27 mouse cellular contexts compared by ENCODE assay signal in genomic region chr10:54035586-54035985, GRCm38 (mm10). TPM values are rescaled to one million over a fixed set of nuclear protein-coding genes. Genes with fewer than 3 reads are reported as not detected.
DNase-seq lines count a peak whose midpoint lies in the region; ATAC-seq and TF ChIP-seq lines count a peak whose summit lies in the region.
"Had no signal": no experiment of that assay in that cellular context is flagged by ENCODE, and none has a peak within 500 bp of the region (broad histone marks: within the 10 kb centered on the region; RNA-seq: fewer than 3 reads in every experiment).

No protein-coding gene starts in this region.

- no peak for TF ChIP-seq RAD21 in CH12.LX (IDR thresholded peaks at IDR 0.05; ENCODE audit: low read depth, low read length)

- no peak overlapping the region for H3K4me2 ChIP-seq in CH12.LX (ENCODE audit: insufficient read depth, low read depth, poor library complexity, severe bottlenecking)
- no peak overlapping the region for H3K4me2 ChIP-seq in liver, embryonic 15.5 days
- no peak overlapping the region for H3K4me2 ChIP-seq in forebrain, embryonic 13.5 days
- H3K4me2 ChIP-seq: heart, embryonic 13.5 days; hindbrain, embryonic 14.5 days; kidney, embryonic 15.5 days; limb, embryonic 12.5 days; midbrain, embryonic 15.5 days had no signal

- no peaks in the 10 kb centered on the region for H3K9me3 ChIP-seq in CH12.LX (replicated peaks; ENCODE audit: low read length)
- no peaks in the 10 kb centered on the region for H3K9me3 ChIP-seq in liver, embryonic 15.5 days (replicated peaks)
- H3K9me3 ChIP-seq in forebrain, embryonic 13.5 days (replicated peaks): no peaks in the 10 kb centered on the region
- H3K9me3 ChIP-seq: heart, embryonic 13.5 days; kidney, embryonic 15.5 days; limb, embryonic 12.5 days; midbrain, embryonic 10.5 days; midbrain, embryonic 15.5 days had no signal

- in situ Hi-C loops in CH12.LX (cut with MboI; ENCODE audit: low pct_ligation_motif_present, low pct_unique_long_range_greater_than_20kb, low sequenced_read_pairs): no loop called here

- no peak for TF ChIP-seq CTCF in CH12.LX (conservative IDR thresholded peaks at IDR 0.05 in 1 of 2, IDR thresholded peaks at IDR 0.05 in 1 of 2; ENCODE audit: low read depth in 2 of 2, low read length in 2 of 2)

- peak; percentile 35 for DNase-seq in CD4-positive, CD25-positive, alpha-beta regulatory T cell, adult 2 months (ENCODE audit: low read depth, low spot score)
- peak; percentile 30 for DNase-seq in thymus, postnatal 0 days (ENCODE audit: low spot score)
- DNase-seq in thymus, postnatal 36 days: no peak
- DNase-seq in CH12.LX (ENCODE audit: extremely low read depth): no peak
- no peak for DNase-seq in cerebellum, postnatal 4 days (ENCODE audit: low spot score in 2 of 2)
- DNase-seq: adrenal gland, adult 8-10 months; cerebellum, adult 2 months; cerebellum, postnatal 14 days; gastrocnemius, postnatal 14 days; heart, adult 2 months; heart, postnatal 10 days; kidney, adult 18-20 months; kidney, postnatal 36 days; lung, adult 18-20 months; right cerebral cortex, postnatal 25 days had no signal

- peak overlapping the region; percentile 20 for H3K27ac ChIP-seq in CH12.LX (ENCODE audit: insufficient read depth, low read depth)
- H3K27ac ChIP-seq in liver, embryonic 15.5 days (replicated peaks): peak overlapping the region; percentile 70
- H3K27ac ChIP-seq in forebrain, embryonic 13.5 days: no peak overlapping the region
- H3K27ac ChIP-seq: heart, adult 2 months; heart, embryonic 13.5 days; hindbrain, embryonic 14.5 days; kidney, embryonic 15.5 days; layer of hippocampus, adult 2 months; left cerebral cortex, adult 2 months; limb, embryonic 12.5 days; macrophage; midbrain, embryonic 10.5 days; midbrain, embryonic 15.5 days had no signal

- 43% methylated on average over 1 of the region's 1 CpGs for WGBS in liver, embryonic 15.5 days (ENCODE audit: insufficient replicate concordance)
- WGBS in forebrain, embryonic 13.5 days: 94% methylated on average over 1 of the region's 1 CpGs

- peaks cover 26 to 70% of the 10 kb centered on the region in 2 experiments for H3K4me1 ChIP-seq in CH12.LX (ENCODE audit: control insufficient read depth in 1 of 2, insufficient read depth in 2 of 2)
- peaks cover 73% of the 10 kb centered on the region for H3K4me1 ChIP-seq in liver, embryonic 15.5 days (replicated peaks)
- H3K4me1 ChIP-seq in forebrain, embryonic 13.5 days: no peaks in the 10 kb centered on the region
- H3K4me1 ChIP-seq: midbrain, embryonic 10.5 days; midbrain, embryonic 15.5 days had no signal

- TF ChIP-seq EP300 in CH12.LX (IDR thresholded peaks at IDR 0.05; ENCODE audit: low read length): no peak

- H3K36me3 ChIP-seq in CH12.LX (replicated peaks in 1 of 2; ENCODE audit: control insufficient read depth in 1 of 2, insufficient read depth in 1 of 2, low read length in 1 of 2): peaks cover 28 to 59% of the 10 kb centered on the region in 2 experiments
- H3K36me3 ChIP-seq in liver, embryonic 15.5 days (replicated peaks): peaks cover 10% of the 10 kb centered on the region
- no peaks in the 10 kb centered on the region for H3K36me3 ChIP-seq in forebrain, embryonic 13.5 days (ENCODE audit: poor library complexity, severe bottlenecking)
- H3K36me3 ChIP-seq: heart, embryonic 13.5 days; kidney, embryonic 15.5 days; limb, embryonic 12.5 days; midbrain, embryonic 10.5 days; midbrain, embryonic 15.5 days had no signal

- dilution Hi-C loops in CH12.LX (cut with MboI; ENCODE audit: extremely low pct_ligation_motif_present, extremely low pct_unique_long_range_greater_than_20kb, low sequenced_read_pairs): no loop called here

- peak overlapping the region; percentile 44 for H3K9ac ChIP-seq in CH12.LX (ENCODE audit: insufficient read depth, low read depth)
- H3K9ac ChIP-seq in liver, embryonic 15.5 days: peak overlapping the region; percentile 12; the same call in 1 of the 2 replicates
- H3K9ac ChIP-seq in forebrain, embryonic 13.5 days: no peak overlapping the region
- H3K9ac ChIP-seq: heart, embryonic 13.5 days; hindbrain, embryonic 14.5 days; kidney, embryonic 15.5 days; limb, embryonic 12.5 days; midbrain, embryonic 15.5 days had no signal

- no peaks in the 10 kb centered on the region for H3K27me3 ChIP-seq in CH12.LX (replicated peaks)
- H3K27me3 ChIP-seq in liver, embryonic 15.5 days: no peaks in the 10 kb centered on the region
- H3K27me3 ChIP-seq in forebrain, embryonic 13.5 days: no peaks in the 10 kb centered on the region
- H3K27me3 ChIP-seq: heart, embryonic 13.5 days; kidney, embryonic 15.5 days; limb, embryonic 12.5 days; midbrain, embryonic 15.5 days had no signal

- H3K4me3 ChIP-seq in CH12.LX (replicated peaks in 1 of 3; ENCODE audit: low read depth in 2 of 3, low read length in 2 of 3, poor library complexity in 1 of 3): no peak overlapping the region
- no peak overlapping the region for H3K4me3 ChIP-seq in liver, embryonic 15.5 days (replicated peaks)
- no peak overlapping the region for H3K4me3 ChIP-seq in forebrain, embryonic 13.5 days
- H3K4me3 ChIP-seq: heart, adult 2 months; heart, embryonic 13.5 days; kidney, embryonic 15.5 days; layer of hippocampus, adult 2 months; left cerebral cortex, adult 2 months; limb, embryonic 12.5 days; midbrain, embryonic 10.5 days; midbrain, embryonic 15.5 days had no signal

- no peak for ATAC-seq in CD4-positive, CD25-positive, alpha-beta regulatory T cell, adult 4 months
- ATAC-seq in liver, embryonic 15.5 days (ENCODE audit: insufficient read depth): no peak
- ATAC-seq in forebrain, embryonic 13.5 days: no peak
- ATAC-seq: midbrain, embryonic 15.5 days had no signal

- TF ChIP-seq POLR2A in CH12.LX (IDR thresholded peaks at IDR 0.05; ENCODE audit: low read depth, low read length): no peak

- H3K79me2 ChIP-seq in CH12.LX (replicated peaks; ENCODE audit: control insufficient read depth, extremely low read depth, insufficient read depth, poor library complexity, severe bottlenecking): peaks cover 69% of the 10 kb centered on the region

TF ChIP-seq in CH12.LX, 34 proteins besides CTCF, POLR2A, EP300 and RAD21:
- TF ChIP-seq MAFK (IDR thresholded peaks at IDR 0.05; ENCODE audit: insufficient replicate concordance, low read length) (no peak), RCOR1 (conservative IDR thresholded peaks at IDR 0.05; ENCODE audit: low read depth, low read length) (0 out of 2 replicates have a peak, but pooled peaks have one; percentile 10)

RNA-seq across cellular contexts. Expression of gene Man1a, which starts 40.8 kb away (rescaled TPM):
- polyA plus RNA-seq in CD4-positive, CD25-positive, alpha-beta regulatory T cell, adult 4 months (2017; shearing (Covaris generic)): 10 to 100 TPM; 19.9 to 25.9 TPM
- 18.6 and 21.5 TPM in 2 replicates for polyA plus RNA-seq in thymus, postnatal 0 days (2015; fragmentation: Nextera tagmentation; extraction: Ambion mirVana)
- 187 and 191 TPM in 2 replicates for total RNA-seq in CH12.LX (2012; rRNA removed)
- total RNA-seq in CH12.LX (2014; rRNA removed): 211 and 215 TPM in 2 replicates
- polyA plus RNA-seq in CH12.LX (2012; ENCODE audit: insufficient read length, low read depth): 104 and 112 TPM in 2 replicates
- 12.0 and 14.4 TPM in 2 replicates for polyA plus RNA-seq in liver, embryonic 15.5 days (2015; fragmentation: Nextera tagmentation; extraction: Ambion mirVana)
- polyA plus RNA-seq in forebrain, embryonic 13.5 days (2015; fragmentation: Nextera tagmentation; extraction: Ambion mirVana): 1.2 and 1.4 TPM in 2 replicates

Comparison
In these comparisons a context has a peak if more than half of its experiments do, and no peak if none do; other contexts are left out.
1. DNase-seq: peak in CD4-positive, CD25-positive, alpha-beta regulatory T cell, adult 2 months (single experiment) and thymus, postnatal 0 days (single experiment); none in thymus, postnatal 36 days (0 of 2), CH12.LX (single experiment) and cerebellum, postnatal 4 days (0 of 2).